Mouse (Mus musculus): ENCODE measurements around the gene Prickle1.

The Prickle1 gene

GRCm38 (mm10) chr15:93594296-93594887 lies 1.3 kb downstream of the Prickle1 start:
- peak; percentile 12 to 19 for DNase-seq

- DNase-seq, result no peak
Measured at GRCm38 (mm10) chr15:93592596-93592995, 3.1 kb downstream of the Prickle1 start.

- DNase-seq, result peak; percentile 52 to 64
Measured at GRCm38 (mm10) chr15:93591831-93592321, 3.8 kb downstream of the Prickle1 start.

GRCm38 (mm10) chr15:93591371-93591770 lies 4.3 kb downstream of the Prickle1 start:
- DNase-seq, result no peak

- no peak for DNase-seq
Measured at GRCm38 (mm10) chr15:93588401-93588800, 7.3 kb downstream of the Prickle1 start.

GRCm38 (mm10) chr15:93587660-93588059 lies 8.0 kb downstream of the Prickle1 start:
- DNase-seq, result no peak

GRCm38 (mm10) chr15:93583051-93583450 lies 12.6 kb downstream of the Prickle1 start:
- DNase-seq, result no peak

GRCm38 (mm10) chr15:93581736-93582135 lies 14.0 kb downstream of the Prickle1 start:
- no peak for DNase-seq

- peak; percentile 42 to 50 for DNase-seq
Measured at GRCm38 (mm10) chr15:93579899-93580298, 15.8 kb downstream of the Prickle1 start.

GRCm38 (mm10) chr15:93579100-93579499 lies 16.6 kb downstream of the Prickle1 start:
- DNase-seq, result no peak

- no peak for DNase-seq
Measured at GRCm38 (mm10) chr15:93576361-93576760, 19.3 kb downstream of the Prickle1 start.

- peak; percentile 94 to 98 for DNase-seq
Measured at GRCm38 (mm10) chr15:93575884-93576283, 19.8 kb downstream of the Prickle1 start.

- no peak for DNase-seq
Measured at GRCm38 (mm10) chr15:93572889-93573288, 22.8 kb downstream of the Prickle1 start.

- DNase-seq, result no peak
Measured at GRCm38 (mm10) chr15:93570881-93571495, 24.7 kb downstream of the Prickle1 start.

GRCm38 (mm10) chr15:93568911-93569310 lies 26.8 kb downstream of the Prickle1 start:
- no peak for DNase-seq

- DNase-seq, result peak; percentile 76 to 84
Measured at GRCm38 (mm10) chr15:93567546-93568307, 28.0 kb downstream of the Prickle1 start.

GRCm38 (mm10) chr15:93563491-93563890 lies 32.2 kb downstream of the Prickle1 start:
- no peak for DNase-seq

GRCm38 (mm10) chr15:93561540-93561939 lies 34.2 kb downstream of the Prickle1 start:
- no peak for DNase-seq

- DNase-seq, result peak; percentile 84 to 87
Measured at GRCm38 (mm10) chr15:93558421-93558820, 37.3 kb downstream of the Prickle1 start.

GRCm38 (mm10) chr15:93555719-93556118 lies 40.0 kb downstream of the Prickle1 start:
- DNase-seq, result no peak

GRCm38 (mm10) chr15:93554203-93554851 lies 41.4 kb downstream of the Prickle1 start:
- no peak for DNase-seq

- peak; percentile 36 to 37 for DNase-seq
Measured at GRCm38 (mm10) chr15:93552169-93552568, 43.5 kb downstream of the Prickle1 start.

GRCm38 (mm10) chr15:93548297-93548696 lies 47.4 kb downstream of the Prickle1 start:
- DNase-seq, result no peak

All from cerebellum, postnatal 10 days (tissue).